Mouse (Mus musculus) cortical plate, adult 2 months (tissue): Measurements from ENCODE around the gene Apobec3. TPM values are rescaled to one million over a fixed set of nuclear protein-coding genes. Genes with fewer than 3 reads are reported as not detected.
"Not testable (repeated sequence)": the region's sequence is repeated elsewhere in the genome, so short reads cannot be mapped to it uniquely, and the experiment has no call there.

ENCODE experiments used
- H3K27ac ChIP-seq: fragments of 200-500 bp; 2 replicates; pipeline ENCODE4 v1.5.1; 2012; ENCODE audit warnings: low read length, control low read depth, inconsistent platforms; ENCODE audit not compliant: insufficient read depth
- H3K4me1 ChIP-seq: fragments of 200-500 bp; 2 replicates; pipeline ENCODE4 v1.6.1; 2011; ENCODE audit warnings: low read length; ENCODE audit not compliant: control insufficient read depth, insufficient read depth
- H3K4me3 ChIP-seq: fragments of 200-500 bp; 2 replicates; pipeline ENCODE4 v1.5.1; 2011; ENCODE audit warnings: mild to moderate bottlenecking, low read length, control low read depth; ENCODE audit not compliant: insufficient read depth
- CTCF ChIP-seq: fragments of 200-500 bp; IDR thresholded peaks from 2 replicates; pipeline ENCODE4 v1.5.1; 2011; ENCODE audit warnings: mild to moderate bottlenecking, control low read depth, low read length; ENCODE audit not compliant: insufficient read depth; ENCODE audit errors: extremely low read depth
- POLR2A ChIP-seq: fragments of 200-500 bp; IDR thresholded peaks from 2 replicates; pipeline ENCODE4 v1.6.1; 2011; ENCODE audit warnings: mild to moderate bottlenecking, low read length, control low read depth; ENCODE audit not compliant: insufficient read depth; ENCODE audit errors: extremely low read depth
- polyA plus RNA-seq: library from polyadenylated mRNA; depleted of rRNA; stranded (reverse); fragments of >200 nt; gene quantifications from 2 replicates; pipeline ENCODE4 v1.2.3, GENCODE M21; 2012

The Apobec3 gene
- polyA plus RNA-seq, 1 experiment = 6.7 TPM

DNA sequence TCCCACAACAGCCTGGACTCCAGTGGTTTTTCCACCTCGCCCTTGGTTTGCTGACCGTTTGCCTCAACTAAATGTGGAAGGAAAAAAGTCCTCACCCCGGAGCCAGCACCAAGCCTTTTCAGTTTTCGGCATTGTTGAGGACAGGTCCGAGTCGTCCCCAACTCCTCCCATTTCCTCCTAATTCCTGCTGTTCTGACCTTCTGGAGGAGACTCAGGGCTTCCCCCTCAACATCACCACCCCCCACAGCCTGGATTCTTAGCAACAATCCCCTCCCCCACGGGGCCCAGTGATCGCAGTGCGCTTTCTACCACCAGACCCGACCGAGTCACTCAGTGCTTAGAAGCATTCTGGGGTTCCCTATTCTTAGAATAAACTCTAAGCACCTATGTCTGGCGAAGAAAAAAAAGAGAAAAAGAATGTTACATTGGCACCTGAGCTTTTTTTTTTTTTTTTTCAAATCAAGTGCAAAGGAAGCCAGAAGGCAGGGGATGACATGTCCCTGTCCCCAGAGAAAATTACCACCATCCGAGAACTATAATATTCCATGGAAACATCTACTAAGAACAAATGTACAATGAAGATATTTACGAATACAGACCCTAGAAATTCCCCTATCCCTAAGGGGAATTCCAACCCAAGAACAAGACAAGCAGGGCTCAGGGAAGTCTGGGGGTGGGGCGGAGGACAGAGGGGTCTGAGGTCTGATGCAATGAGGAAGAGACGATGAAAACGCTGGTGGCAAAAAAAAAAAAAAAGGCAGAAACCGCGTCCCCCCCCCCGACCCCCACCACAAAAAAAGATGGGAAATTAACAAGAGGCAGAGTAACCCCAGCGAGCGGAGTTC, 42.4 kb downstream of the Apobec3 start:
- TF ChIP-seq CTCF (no peak), POLR2A (no peak)
- no peak overlapping the region for H3K4me3 ChIP-seq
- H3K27ac ChIP-seq = no peak overlapping the region
- H3K4me1 ChIP-seq = 0 out of 2 replicates have a peak, but pooled peaks cover 1% of the 10 kb centered on the region

DNA sequence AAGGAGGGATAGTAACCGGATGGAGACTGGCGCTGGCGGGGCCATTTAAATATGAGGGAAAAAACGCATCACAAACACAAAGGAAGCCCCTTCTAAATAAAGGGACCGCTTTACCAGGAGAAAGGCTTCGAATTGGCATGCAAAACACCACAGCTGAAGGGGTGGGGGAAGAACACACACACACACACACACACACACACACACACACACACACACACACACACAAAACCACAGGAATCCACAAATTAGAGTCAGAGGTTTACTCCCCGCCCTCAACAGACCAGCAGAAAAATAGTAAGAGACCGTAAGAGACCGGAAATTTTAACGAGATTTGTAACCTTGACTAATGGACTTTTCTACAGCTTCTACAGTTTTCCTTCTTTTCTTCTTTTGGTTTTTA, 43.3 kb downstream of the Apobec3 start:
- H3K4me1 ChIP-seq = 0 out of 2 replicates have a peak, but pooled peaks cover 1% of the 10 kb centered on the region
- TF ChIP-seq POLR2A (no peak), CTCF (no peak)
- no peak overlapping the region for H3K4me3 ChIP-seq
- no peak overlapping the region for H3K27ac ChIP-seq

DNA sequence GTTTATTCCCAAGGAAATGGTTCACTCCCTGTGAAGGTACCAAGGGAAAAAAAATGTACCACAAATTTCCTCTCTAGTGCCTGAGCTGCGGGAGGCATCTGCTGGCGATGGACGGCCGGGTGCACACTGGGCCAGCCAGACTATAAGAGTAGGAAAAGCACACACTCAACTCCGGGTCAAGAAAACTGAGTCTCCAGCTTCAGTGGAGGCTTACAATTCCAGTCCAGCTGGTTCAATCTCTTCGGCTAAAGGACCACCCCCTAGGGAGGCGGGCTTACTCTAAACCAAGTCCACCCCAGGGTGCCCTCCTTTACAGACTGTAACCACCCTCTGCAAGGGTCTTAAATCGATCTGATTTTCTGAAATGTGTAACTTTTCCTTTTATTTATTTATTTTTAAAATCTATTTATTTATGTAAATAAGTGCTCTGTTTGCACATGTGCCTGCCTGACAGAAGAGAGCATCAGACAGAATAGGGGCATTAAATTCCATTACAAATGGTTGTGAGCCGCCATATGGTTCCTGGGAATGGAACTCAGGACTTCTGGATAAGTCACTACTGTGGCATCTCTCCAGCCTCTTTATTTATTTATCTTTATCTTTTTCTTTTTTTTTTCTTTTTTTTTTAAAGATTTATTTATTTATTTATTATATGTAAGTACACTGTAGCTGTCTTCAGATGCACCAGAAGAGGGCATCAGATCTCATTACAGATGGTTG, 44.4 kb downstream of the Apobec3 start:
- Histone ChIP-seq H3K4me1 (0 out of 2 replicates have a peak, but pooled peaks cover 1% of the 10 kb centered on the region), H3K4me3 (no peak overlapping the region), H3K27ac (no peak overlapping the region)
- no peak for TF ChIP-seq CTCF
- no peak for TF ChIP-seq POLR2A

DNA sequence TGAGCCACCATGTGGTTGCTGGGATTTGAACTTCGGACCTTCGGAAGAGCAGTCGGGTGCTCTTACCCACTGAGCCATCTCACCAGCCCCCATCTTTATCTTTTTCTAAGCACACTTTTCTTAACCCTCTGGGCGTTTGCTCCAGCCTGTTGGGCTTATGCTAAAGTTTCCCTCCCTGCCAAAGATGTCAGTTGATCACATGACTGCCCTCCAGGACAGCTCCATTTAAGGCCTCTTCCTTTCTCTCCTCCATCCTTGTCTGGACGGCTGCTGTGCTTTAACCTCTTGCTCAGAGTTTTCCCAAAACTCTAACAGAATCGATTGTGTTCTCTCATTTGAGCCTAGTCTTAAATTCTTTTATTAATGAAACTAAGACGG, 44.9 kb downstream of the Apobec3 start:
- Histone ChIP-seq H3K4me1 (0 out of 2 replicates have a peak, but pooled peaks cover 1% of the 10 kb centered on the region), H3K27ac (no peak overlapping the region), H3K4me3 (no peak overlapping the region)
- no peak for TF ChIP-seq CTCF
- no peak for TF ChIP-seq POLR2A

DNA sequence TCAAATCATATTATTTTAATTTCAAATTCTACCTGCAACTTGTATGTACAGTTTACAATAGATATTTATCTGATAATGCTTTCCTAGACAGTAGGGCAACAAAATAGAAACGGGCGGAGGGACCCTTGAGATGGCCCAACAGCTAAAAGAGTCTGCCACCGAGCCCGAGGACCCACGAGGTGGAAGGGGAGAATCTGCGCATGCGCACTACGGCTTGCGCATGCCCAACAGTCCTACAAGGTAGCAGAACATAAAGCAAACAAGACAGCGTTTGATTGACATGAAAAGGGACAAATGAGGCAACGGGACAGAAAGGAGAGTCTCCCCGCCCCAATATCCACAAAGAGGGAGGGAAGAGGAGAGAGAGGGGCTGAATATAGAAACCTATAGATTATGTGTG, 47.6 kb downstream of the Apobec3 start:
- Histone ChIP-seq H3K27ac (no peak overlapping the region), H3K4me1 (no peaks in the 10 kb centered on the region), H3K4me3 (no peak overlapping the region)
- TF ChIP-seq CTCF = no peak
- no peak for TF ChIP-seq POLR2A

DNA sequence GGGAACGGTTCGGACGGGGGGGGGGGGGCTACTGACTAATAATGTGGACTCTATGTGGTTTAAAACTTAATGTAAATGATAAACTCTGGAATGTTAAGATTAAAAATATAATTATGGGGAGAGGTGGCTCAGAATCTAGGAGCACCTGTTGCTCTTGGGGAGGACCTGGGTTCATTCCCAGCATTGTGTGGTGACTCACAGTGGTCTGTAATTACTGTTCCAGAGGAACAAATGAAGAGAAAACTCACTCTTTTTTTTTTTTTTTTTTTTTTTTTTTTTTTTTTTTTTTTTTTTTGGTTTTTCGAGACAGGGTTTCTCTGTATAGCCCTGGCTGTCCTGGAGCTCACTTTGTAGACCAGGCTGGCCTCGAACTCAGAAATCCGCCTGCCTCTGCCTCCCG, 48.0 kb downstream of the Apobec3 start:
- not testable (repeated sequence) for H3K4me1 ChIP-seq, H3K27ac ChIP-seq, H3K4me3 ChIP-seq

DNA sequence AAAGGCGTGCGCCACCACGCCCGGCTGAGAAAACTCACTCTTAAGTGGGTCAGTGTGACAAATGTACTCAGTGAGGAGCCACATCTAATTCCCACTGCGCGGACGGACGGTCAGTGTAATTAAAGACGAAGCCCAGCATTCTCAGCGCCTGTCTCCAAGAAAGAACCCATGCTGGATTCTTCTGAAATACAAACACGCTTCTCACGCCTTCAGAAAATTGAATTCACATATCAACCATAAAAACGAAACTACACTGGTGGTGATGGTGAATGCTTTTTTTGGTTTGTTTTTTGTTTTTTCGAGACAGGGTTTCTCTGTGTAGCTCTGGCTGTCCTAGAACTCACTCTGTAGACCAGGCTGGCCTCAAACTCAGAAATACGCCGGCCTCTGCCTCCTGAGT, 48.5 kb downstream of the Apobec3 start:
- Histone ChIP-seq H3K27ac (no peak overlapping the region), H3K4me3 (no peak overlapping the region), H3K4me1 (no peaks in the 10 kb centered on the region)
- no peak for TF ChIP-seq POLR2A
- TF ChIP-seq CTCF = no peak

DNA sequence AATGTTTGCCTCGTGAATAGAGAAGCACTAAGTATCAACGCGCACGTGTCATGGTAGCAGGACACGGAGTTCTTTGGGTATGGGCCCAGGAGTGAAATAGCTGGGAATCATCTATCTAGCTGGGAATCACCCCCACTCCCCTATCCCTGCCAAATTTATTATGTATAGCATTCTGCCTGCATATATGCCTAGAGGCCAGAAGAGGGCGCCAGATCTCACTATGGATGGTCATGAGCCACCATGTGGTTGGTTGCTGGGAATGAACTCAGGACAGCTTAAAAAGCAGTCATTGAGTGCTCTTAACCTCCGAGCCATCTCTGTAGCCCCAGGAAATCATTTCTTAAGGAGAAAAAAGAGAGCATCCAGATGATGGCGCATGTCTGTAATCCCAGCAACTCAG, 49.5 kb downstream of the Apobec3 start:
- Histone ChIP-seq H3K4me1 (no peaks in the 10 kb centered on the region), H3K4me3 (no peak overlapping the region), H3K27ac (no peak overlapping the region)
- TF ChIP-seq POLR2A = no peak
- TF ChIP-seq CTCF = peak; percentile 85

DNA sequence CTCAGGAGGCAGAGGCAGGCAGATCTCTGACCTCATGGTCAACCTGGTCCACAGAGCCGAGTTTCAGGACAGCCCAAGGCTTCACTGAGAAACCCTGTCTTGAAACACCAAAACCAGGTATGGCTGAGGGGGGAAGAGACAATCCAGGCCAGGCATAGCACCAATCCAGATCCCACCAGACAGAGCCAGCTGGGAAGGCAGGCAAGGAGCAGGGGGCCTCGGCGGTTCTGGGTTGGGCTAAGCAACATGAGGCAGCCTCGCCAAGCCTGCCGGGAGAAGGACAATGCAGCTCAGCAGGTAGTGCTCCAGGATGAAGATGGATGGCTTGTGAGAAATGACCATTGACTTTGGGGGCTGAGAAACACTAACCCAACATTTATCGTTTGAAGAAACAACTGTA, 51.1 kb downstream of the Apobec3 start:
- no peaks in the 10 kb centered on the region for H3K4me1 ChIP-seq
- TF ChIP-seq POLR2A (no peak), CTCF (no peak)

DNA sequence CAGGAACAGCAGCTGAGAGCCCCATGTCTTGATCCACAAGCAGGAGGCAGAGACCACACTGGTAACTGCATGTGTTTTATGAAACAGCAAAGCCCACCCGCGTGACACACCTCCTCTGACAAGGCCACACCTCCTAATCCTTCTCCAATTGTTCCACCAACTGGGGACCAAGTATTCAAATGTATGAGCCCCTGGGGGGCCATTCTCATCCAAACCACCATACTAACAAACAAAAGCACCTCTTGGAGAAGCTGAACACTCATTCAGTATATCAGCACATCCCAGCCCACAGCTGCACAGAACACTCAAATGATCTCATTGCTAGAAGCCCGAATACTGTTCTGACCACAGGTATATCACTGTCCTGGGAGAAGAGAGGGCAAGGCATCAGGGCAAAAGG, 52.1 kb downstream of the Apobec3 start:
- Histone ChIP-seq H3K4me1 (no peaks in the 10 kb centered on the region), H3K4me3 (no peak overlapping the region), H3K27ac (no peak overlapping the region)
- TF ChIP-seq CTCF (no peak), POLR2A (no peak)

More for the DNA sequence above, 51.1 kb downstream of the Apobec3 start:
- no peak overlapping the region for H3K4me3 ChIP-seq
- H3K27ac ChIP-seq = no peak overlapping the region
